Mouse (Mus musculus) stomach, postnatal 0 days (tissue): ENCODE measurements at regions not wholly inside any gene's neighbourhood (a gene's known extent, or its start where the extent isn't known, plus 50 kb on each side); places are given as distances from the start of the nearest gene placed in this dataset.

Experiments used
- CTCF ChIP-seq: IDR thresholded peaks from 2 replicates; pipeline ENCODE4 v1.5.1; 2016; ENCODE audit warnings: antibody characterized with exemption, low read depth, mild to moderate bottlenecking, moderate library complexity
- EP300 ChIP-seq: optimal IDR thresholded peaks from 2 replicates; pipeline ENCODE3; 2016; ENCODE audit warnings: antibody characterized with exemption

DNA sequence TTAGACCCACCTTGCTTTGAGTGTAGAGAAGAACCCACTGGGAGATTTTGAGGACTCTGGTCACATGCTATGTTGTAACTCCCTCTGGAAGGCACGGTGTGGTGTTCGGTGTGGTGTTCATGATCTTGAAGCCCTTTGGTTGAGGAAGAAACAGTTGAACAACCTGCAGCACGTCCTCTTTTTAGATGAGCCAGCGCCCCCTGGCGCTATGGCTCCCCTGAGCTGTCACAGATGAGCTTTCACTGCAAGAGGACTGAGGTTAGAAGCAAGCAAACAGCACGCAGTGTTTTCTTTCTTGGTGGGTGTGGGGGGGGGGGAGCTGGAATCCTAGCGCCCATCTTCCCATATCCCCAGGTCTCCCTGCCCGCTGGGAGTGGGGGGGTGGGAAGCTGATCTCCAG, 177.9 kb downstream of the Thbs2 start:
- peak; percentile 88 for TF ChIP-seq CTCF
- no peak for TF ChIP-seq EP300
